Mouse (Mus musculus): Measurements from ENCODE around the gene Ldlrad1. TPM values are rescaled to one million over a fixed set of nuclear protein-coding genes. Genes with fewer than 3 reads are reported as not detected.

Ldlrad1 gene
- total RNA-seq (2014; rRNA removed) (not detected in 2 replicates), polyA plus RNA-seq (2012; rRNA removed) (0.11 TPM in 1 of 2 replicates, not detected in the other)

DNA sequence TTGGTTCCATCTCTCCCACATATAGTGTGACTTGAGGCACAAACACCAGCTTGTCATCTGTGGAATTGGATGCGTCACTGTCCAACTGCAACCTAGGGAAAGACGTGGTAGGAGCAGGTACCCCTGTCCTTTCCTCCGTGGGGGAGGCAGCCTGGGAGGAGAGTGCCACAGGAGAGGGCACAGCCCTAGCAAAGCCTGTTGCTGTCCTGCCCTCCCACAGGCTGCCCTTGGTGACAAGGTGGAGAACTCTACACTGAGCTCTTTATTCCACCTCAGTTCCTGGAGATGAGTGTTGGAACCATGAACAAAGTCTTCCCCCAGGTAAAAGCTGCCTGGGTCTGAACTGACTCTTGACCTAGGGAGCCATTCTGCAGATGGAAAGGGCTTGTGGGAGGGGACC, at the start of gene Ldlrad1:
Ldlrad1 (plus strand) TSS at position 301 of the 400 bp plus-strand sequence.
- Histone ChIP-seq H3K4me1 (ENCODE audit: control insufficient read depth, insufficient read depth, low read length) (no peaks in the 10 kb centered on the region), H3K9ac (ENCODE audit: low read depth, low read length) (no peak within 1 kb of the TSS), H3K36me3 (ENCODE audit: control insufficient read depth, insufficient read depth, low read length) (peaks cover 8% of the 10 kb centered on the region), H3K27me3 (ENCODE audit: control insufficient read depth, insufficient read depth, low read length) (no peaks in the 10 kb centered on the region), H3K4me3 (ENCODE audit: insufficient read depth, low read depth, low read length) (no peak within 1 kb of the TSS), H3K79me2 (ENCODE audit: control insufficient read depth, insufficient read depth, low read length) (no peaks in the 10 kb centered on the region), H3K27ac (replicated peaks; ENCODE audit: insufficient read depth, low read depth, low read length) (no peak within 1 kb of the TSS)
- WGBS: 94% methylated on average over 3 of the region's 3 CpGs
- TF ChIP-seq CTCF (IDR thresholded peaks at IDR 0.05; ENCODE audit: low read depth, low read length) (no peak), POLR2A (IDR thresholded peaks at IDR 0.05; ENCODE audit: extremely low read depth, insufficient read depth, low read length) (no peak)
- no peak for DNase-seq (ENCODE audit: extremely low read depth, low read depth, low spot score)

DNA sequence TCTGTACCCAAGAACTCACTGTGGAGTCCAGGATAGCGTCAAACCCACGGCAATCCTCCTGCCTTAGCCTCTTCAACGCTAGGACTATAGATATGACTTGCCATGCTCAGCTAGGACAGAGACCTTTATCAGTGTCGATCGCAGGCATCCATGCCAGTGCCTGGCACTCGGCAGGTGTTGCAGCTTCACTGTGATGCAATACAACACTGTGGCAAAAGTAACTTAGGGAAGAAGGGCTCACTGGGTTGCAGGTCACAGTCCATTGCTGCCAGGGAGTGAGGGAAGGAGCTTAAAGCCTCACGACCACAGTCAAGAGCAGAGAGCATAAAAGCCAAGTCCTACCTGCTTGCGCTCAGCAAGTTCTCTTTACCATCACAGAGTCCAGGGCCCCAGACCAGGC, 48.8 kb upstream of the Ldlrad1 start:
- Histone ChIP-seq H3K27ac (replicated peaks; ENCODE audit: insufficient read depth, low read depth, low read length) (peak overlapping the region; percentile 81), H3K4me1 (ENCODE audit: control insufficient read depth, insufficient read depth, low read length) (peaks cover 31% of the 10 kb centered on the region), H3K9ac (ENCODE audit: low read depth, low read length) (no peak overlapping the region), H3K79me2 (ENCODE audit: control insufficient read depth, insufficient read depth, low read length) (peaks cover 6% of the 10 kb centered on the region; the same call in 1 of the 2 replicates), H3K27me3 (ENCODE audit: control insufficient read depth, insufficient read depth, low read length) (no peaks in the 10 kb centered on the region), H3K4me3 (ENCODE audit: insufficient read depth, low read depth, low read length) (no peak overlapping the region), H3K36me3 (ENCODE audit: control insufficient read depth, insufficient read depth, low read length) (peaks cover 2% of the 10 kb centered on the region; the same call in 1 of the 2 replicates)
- peak; percentile 96 for DNase-seq (ENCODE audit: extremely low read depth, low read depth, low spot score)
- 23% methylated on average over 8 of the region's 8 CpGs for WGBS
- no peak for TF ChIP-seq POLR2A (IDR thresholded peaks at IDR 0.05; ENCODE audit: extremely low read depth, insufficient read depth, low read length)
- TF ChIP-seq CTCF (IDR thresholded peaks at IDR 0.05; ENCODE audit: low read depth, low read length): no peak

DNA sequence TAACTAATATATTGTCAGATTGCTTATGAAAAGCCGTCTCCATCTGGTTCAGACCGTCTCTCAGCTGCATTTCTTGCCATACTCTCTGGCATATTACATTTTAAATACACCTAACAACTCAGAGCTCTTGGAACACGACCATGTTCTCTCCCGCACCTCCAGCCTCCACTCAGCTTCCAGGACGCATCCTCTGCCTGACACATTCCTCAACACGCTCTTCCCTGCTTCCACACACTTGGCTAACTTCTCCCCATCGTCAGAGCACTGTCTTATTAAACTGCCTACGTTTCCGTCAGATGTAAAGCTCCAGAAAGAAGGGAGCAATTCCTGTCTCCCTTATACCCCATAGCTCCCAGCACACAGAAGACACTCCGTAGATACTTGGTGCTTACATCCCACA, 45.6 kb upstream of the Ldlrad1 start:
- H3K4me3 ChIP-seq (ENCODE audit: insufficient read depth, low read depth, low read length): no peak overlapping the region
- 79% methylated on average over 10 of the region's 10 CpGs for WGBS
- no peak overlapping the region for H3K27ac ChIP-seq (replicated peaks; ENCODE audit: insufficient read depth, low read depth, low read length)
- no peak overlapping the region for H3K9ac ChIP-seq (ENCODE audit: low read depth, low read length)
- peaks cover 4% of the 10 kb centered on the region; the same call in 1 of the 2 replicates for H3K36me3 ChIP-seq (ENCODE audit: control insufficient read depth, insufficient read depth, low read length)
- H3K27me3 ChIP-seq (ENCODE audit: control insufficient read depth, insufficient read depth, low read length): no peaks in the 10 kb centered on the region
- peaks cover 13% of the 10 kb centered on the region for H3K4me1 ChIP-seq (ENCODE audit: control insufficient read depth, insufficient read depth, low read length)
- no peak for DNase-seq (ENCODE audit: extremely low read depth, low read depth, low spot score)
- peaks cover 3% of the 10 kb centered on the region; the same call in 1 of the 2 replicates for H3K79me2 ChIP-seq (ENCODE audit: control insufficient read depth, insufficient read depth, low read length)
- TF ChIP-seq CTCF (IDR thresholded peaks at IDR 0.05; ENCODE audit: low read depth, low read length) (no peak), POLR2A (IDR thresholded peaks at IDR 0.05; ENCODE audit: extremely low read depth, insufficient read depth, low read length) (no peak)

DNA sequence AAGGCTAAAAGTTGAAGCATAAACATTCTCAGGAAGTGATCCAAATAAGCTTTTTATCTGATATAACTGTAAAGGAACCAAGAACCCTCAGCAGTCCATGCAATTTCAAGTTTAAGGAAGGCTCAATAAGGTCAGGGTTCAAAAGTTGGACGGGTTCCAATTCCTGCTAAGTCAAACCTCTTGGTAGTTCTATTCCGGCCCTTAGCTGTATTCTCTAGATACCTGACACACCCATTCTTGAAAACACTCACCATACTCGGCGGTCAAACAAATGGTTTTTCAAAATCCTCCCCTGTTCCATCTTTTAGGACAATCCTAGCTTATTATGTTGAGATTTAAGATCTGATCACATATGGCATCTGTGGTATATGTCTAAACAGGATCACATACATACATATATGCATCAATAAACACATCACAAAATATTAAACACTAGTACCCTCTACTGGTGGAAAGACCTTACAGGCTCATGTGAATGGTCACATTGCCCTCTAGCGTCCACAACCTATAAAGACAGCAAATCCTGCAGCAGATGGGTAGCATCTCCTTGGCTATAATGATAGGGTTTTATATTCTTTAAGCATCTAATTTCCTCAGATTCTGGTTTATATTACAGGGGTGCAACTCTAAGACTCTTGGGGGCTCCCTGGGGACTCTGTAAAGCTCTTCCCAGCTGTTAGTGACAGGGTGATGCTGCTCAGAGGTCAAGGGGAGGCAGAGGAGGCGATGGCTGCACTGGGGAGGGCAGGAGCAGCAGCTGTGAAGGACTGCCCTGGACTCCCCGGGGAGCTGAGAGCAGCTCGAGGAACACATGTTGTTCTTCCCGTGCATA, 45.0 kb upstream of the Ldlrad1 start:
- Histone ChIP-seq H3K27me3 (ENCODE audit: control insufficient read depth, insufficient read depth, low read length) (no peaks in the 10 kb centered on the region), H3K4me1 (ENCODE audit: control insufficient read depth, insufficient read depth, low read length) (peaks cover 13% of the 10 kb centered on the region), H3K9ac (ENCODE audit: low read depth, low read length) (no peak overlapping the region), H3K36me3 (ENCODE audit: control insufficient read depth, insufficient read depth, low read length) (peaks cover 4% of the 10 kb centered on the region; the same call in 1 of the 2 replicates), H3K27ac (replicated peaks; ENCODE audit: insufficient read depth, low read depth, low read length) (no peak overlapping the region), H3K79me2 (ENCODE audit: control insufficient read depth, insufficient read depth, low read length) (peaks cover 3% of the 10 kb centered on the region; the same call in 1 of the 2 replicates), H3K4me3 (ENCODE audit: insufficient read depth, low read depth, low read length) (no peak overlapping the region)
- DNase-seq (ENCODE audit: extremely low read depth, low read depth, low spot score): peak; percentile 72
- 38% methylated on average over 9 of the region's 9 CpGs for WGBS
- TF ChIP-seq POLR2A (IDR thresholded peaks at IDR 0.05; ENCODE audit: extremely low read depth, insufficient read depth, low read length) (no peak), CTCF (IDR thresholded peaks at IDR 0.05; ENCODE audit: low read depth, low read length) (peak; percentile 62)

DNA sequence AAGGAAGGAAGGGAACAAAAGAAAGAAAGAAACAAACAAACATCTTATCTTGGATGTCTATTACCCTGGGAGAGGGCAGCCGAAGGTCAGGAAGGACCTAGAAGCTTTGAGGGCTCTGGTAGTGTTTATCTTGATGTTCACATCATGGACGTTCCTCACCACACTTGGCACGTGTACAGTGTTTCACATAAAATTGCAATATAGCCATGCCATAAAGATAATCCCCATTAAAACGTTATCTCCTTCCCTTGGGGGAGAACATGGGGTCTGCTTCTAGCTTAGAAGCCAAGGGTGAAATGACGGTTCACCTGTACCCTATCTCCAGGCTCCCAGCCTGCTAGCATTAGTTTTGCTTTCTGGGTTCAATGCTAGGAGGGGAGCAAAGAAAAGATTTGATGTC, 42.3 kb upstream of the Ldlrad1 start:
- no peak for DNase-seq (ENCODE audit: extremely low read depth, low read depth, low spot score)
- no peaks in the 10 kb centered on the region; the same call in 1 of the 2 replicates for H3K4me1 ChIP-seq (ENCODE audit: control insufficient read depth, insufficient read depth, low read length)
- H3K9ac ChIP-seq (ENCODE audit: low read depth, low read length): no peak overlapping the region
- H3K27ac ChIP-seq (replicated peaks; ENCODE audit: insufficient read depth, low read depth, low read length): no peak overlapping the region
- WGBS: 76% methylated on average over 5 of the region's 5 CpGs
- no peak overlapping the region for H3K4me3 ChIP-seq (ENCODE audit: insufficient read depth, low read depth, low read length)
- peaks cover 9% of the 10 kb centered on the region; the same call in 1 of the 2 replicates for H3K36me3 ChIP-seq (ENCODE audit: control insufficient read depth, insufficient read depth, low read length)
- no peaks in the 10 kb centered on the region for H3K27me3 ChIP-seq (ENCODE audit: control insufficient read depth, insufficient read depth, low read length)
- H3K79me2 ChIP-seq (ENCODE audit: control insufficient read depth, insufficient read depth, low read length): peaks cover 3% of the 10 kb centered on the region; the same call in 1 of the 2 replicates
- TF ChIP-seq CTCF (IDR thresholded peaks at IDR 0.05; ENCODE audit: low read depth, low read length) (no peak), POLR2A (IDR thresholded peaks at IDR 0.05; ENCODE audit: extremely low read depth, insufficient read depth, low read length) (no peak)

All from liver, adult 2 months (tissue).